Mouse (Mus musculus) ES-E14 (cell line): ENCODE results near the gene Fam83f. TPM values are rescaled to one million over a fixed set of nuclear protein-coding genes. Genes with fewer than 3 reads are reported as not detected.

Experiments
- DNase-seq: peaks from one replicate; pipeline ENCODE4 v3.0.0-alpha.2; 2013; ENCODE audit warnings: low read depth, low spot score
- H3K27ac ChIP-seq: 2 replicates; pipeline ENCODE4 v1.5.1; 2012; ENCODE audit warnings: low read depth, mild to moderate bottlenecking, low read length, moderate library complexity, mixed read lengths; ENCODE audit not compliant: poor library complexity, insufficient read depth, severe bottlenecking
- H3K36me3 ChIP-seq: 2 replicates; pipeline ENCODE4 v1.6.1; 2012; ENCODE audit warnings: mild to moderate bottlenecking, low read length, moderate library complexity, mixed read lengths; ENCODE audit not compliant: control insufficient read depth, poor library complexity, insufficient read depth, severe bottlenecking
- H3K4me1 ChIP-seq, 2 experiments: fragments of 150-350 bp in 1 of 2; sonication (generic) in 1 of 2; 2 replicates each; pipeline ENCODE4 v1.6.1; 2012; ENCODE audit warnings: low read length in 2 of 2, mild to moderate bottlenecking in 1 of 2, mixed read lengths in 1 of 2; ENCODE audit not compliant: control insufficient read depth in 2 of 2, insufficient read depth in 2 of 2, poor library complexity in 1 of 2
- H3K4me3 ChIP-seq, 2 experiments: fragments of 150-350 bp in 1 of 2; sonication (generic) in 1 of 2; 2 replicates each; pipeline ENCODE4 v1.5.1; 2012; ENCODE audit warnings: low read length in 2 of 2, low read depth in 1 of 2, mild to moderate bottlenecking in 1 of 2, mixed read lengths in 1 of 2; ENCODE audit not compliant: insufficient read depth in 1 of 2, poor library complexity in 1 of 2, severe bottlenecking in 1 of 2
- H3K9ac ChIP-seq: 2 replicates; pipeline ENCODE4 v1.6.1; 2012; ENCODE audit warnings: low read depth, mild to moderate bottlenecking, low read length, mixed read lengths; ENCODE audit not compliant: poor library complexity, insufficient read depth, severe bottlenecking
- H3K9me3 ChIP-seq: fragments of 150-350 bp; sonication (generic); 2 replicates; pipeline ENCODE4 v1.6.1; 2012; ENCODE audit warnings: low read depth, mild to moderate bottlenecking, low read length; ENCODE audit not compliant: control insufficient read depth, insufficient read depth
- CHD2 ChIP-seq: IDR thresholded peaks from 2 replicates; pipeline ENCODE4 v1.6.1; 2014; ENCODE audit warnings: mild to moderate bottlenecking, low read depth, low read length, inconsistent platforms
- HCFC1 ChIP-seq: IDR thresholded peaks from 2 replicates; pipeline ENCODE4 v1.6.1; 2012; ENCODE audit warnings: low read length, inconsistent platforms, borderline replicate concordance; ENCODE audit not compliant: insufficient read depth
- MAFK ChIP-seq: IDR thresholded peaks from 2 replicates; pipeline ENCODE4 v1.6.1; 2014; ENCODE audit warnings: mild to moderate bottlenecking, low read depth, low read length, inconsistent platforms; ENCODE audit not compliant: insufficient read depth
- ZC3H11A ChIP-seq: IDR thresholded peaks from 2 replicates; pipeline ENCODE4 v1.6.1; 2012; ENCODE audit warnings: low read depth, mild to moderate bottlenecking, inconsistent platforms, low read length, borderline replicate concordance
- ZNF384 ChIP-seq: IDR thresholded peaks from 2 replicates; pipeline ENCODE4 v1.6.1; 2012; ENCODE audit warnings: low read depth, low read length, inconsistent platforms
- in situ Hi-C, 2 experiments: fragments of 600-800 bp; cut with MboI; formaldehyde crosslinking; loops; one replicate each; pipeline ENCODE4 v1.15.1; 2025; ENCODE audit warnings: low sequenced_read_pairs in 2 of 2, inconsistent platforms in 1 of 2; ENCODE audit not compliant: unreplicated experiment in 2 of 2
- total RNA-seq: library from RNA; depleted of rRNA; stranded (reverse); fragments of 300-350 nt; gene quantifications from 2 replicates; pipeline ENCODE4 v1.2.3, GENCODE M21; 2012

Gene Fam83f
- total RNA-seq, 1 experiment, result 1.0 TPM

GRCm38 (mm10) chr15:80681466-80681881 is 9.8 kb downstream of the Fam83f start:
- Histone ChIP-seq H3K4me3 (no peak overlapping the region), H3K9me3 (no peaks in the 10 kb centered on the region), H3K9ac (no peak overlapping the region), H3K27ac (no peak overlapping the region), H3K4me1 (no peaks in the 10 kb centered on the region), H3K36me3 (no peaks in the 10 kb centered on the region)
- in situ Hi-C loops, result no loop called here
- TF ChIP-seq ZNF384, result no peak
- no peak for TF ChIP-seq ZC3H11A
- no peak for DNase-seq

- no peak overlapping the region for H3K27ac ChIP-seq
- no peak overlapping the region for H3K4me3 ChIP-seq
- no peak overlapping the region for H3K9ac ChIP-seq
- H3K4me1 ChIP-seq, result no peaks in the 10 kb centered on the region
- no peaks in the 10 kb centered on the region for H3K36me3 ChIP-seq
- no peak for DNase-seq
- no peak for TF ChIP-seq HCFC1
- no peak for TF ChIP-seq CHD2
- TF ChIP-seq MAFK, result no peak
- no peak for TF ChIP-seq ZNF384
- TF ChIP-seq ZC3H11A, result no peak
- H3K9me3 ChIP-seq, result no peaks in the 10 kb centered on the region
- in situ Hi-C loops, result no loop called here
Observed at GRCm38 (mm10) chr15:80682343-80682742, 10.7 kb downstream of the Fam83f start.

- no peak for DNase-seq
- no peak overlapping the region for H3K27ac ChIP-seq
- no peaks in the 10 kb centered on the region for H3K36me3 ChIP-seq
- H3K9me3 ChIP-seq, result no peaks in the 10 kb centered on the region
- H3K4me1 ChIP-seq, result no peaks in the 10 kb centered on the region
- in situ Hi-C loops, result no loop called here
- TF ChIP-seq ZC3H11A (no peak), HCFC1 (no peak), MAFK (no peak), CHD2 (no peak), ZNF384 (no peak)
- no peak overlapping the region for H3K4me3 ChIP-seq
- H3K9ac ChIP-seq, result no peak overlapping the region
Observed at GRCm38 (mm10) chr15:80683151-80683550, 11.5 kb downstream of the Fam83f start.

GRCm38 (mm10) chr15:80683990-80684389 is 12.3 kb downstream of the Fam83f start:
- Histone ChIP-seq H3K4me3 (no peak overlapping the region), H3K4me1 (no peaks in the 10 kb centered on the region), H3K9me3 (no peaks in the 10 kb centered on the region), H3K9ac (no peak overlapping the region), H3K36me3 (no peaks in the 10 kb centered on the region), H3K27ac (no peak overlapping the region)
- DNase-seq, result no peak
- in situ Hi-C loops, result no loop called here
- TF ChIP-seq ZC3H11A, result no peak
- no peak for TF ChIP-seq ZNF384
- TF ChIP-seq HCFC1, result no peak
- no peak for TF ChIP-seq CHD2
- no peak for TF ChIP-seq MAFK

- H3K9me3 ChIP-seq, result no peaks in the 10 kb centered on the region
- in situ Hi-C loops, result no loop called here
- no peak overlapping the region for H3K27ac ChIP-seq
- TF ChIP-seq MAFK, result no peak
- no peak for TF ChIP-seq CHD2
- no peak for TF ChIP-seq HCFC1
- no peak for TF ChIP-seq ZNF384
- no peak for TF ChIP-seq ZC3H11A
- no peak for DNase-seq
- no peak overlapping the region for H3K9ac ChIP-seq
- no peaks in the 10 kb centered on the region for H3K36me3 ChIP-seq
- H3K4me1 ChIP-seq, result no peaks in the 10 kb centered on the region
- H3K4me3 ChIP-seq, result no peak overlapping the region
Observed at GRCm38 (mm10) chr15:80684786-80685602, 13.3 kb downstream of the Fam83f start.
